Mouse (Mus musculus) midbrain, postnatal 0 days (tissue): ENCODE data around the gene Krtap11-1. TPM values are rescaled to one million over a fixed set of nuclear protein-coding genes. Genes with fewer than 3 reads are reported as not detected.

ENCODE experiments used
- ATAC-seq: fragments of 200-750 bp; cut with Nextera tagmentation; 2 replicates; pipeline ENCODE4 v1.8.0; 2017; ENCODE audit warnings: moderate number of reproducible peaks, mild to moderate bottlenecking, moderate TSS enrichment, moderate library complexity; ENCODE audit not compliant: low FRiP score
- DNase-seq: peaks from one replicate; pipeline ENCODE4 v3.0.0-alpha.2; 2015; ENCODE audit warnings: low spot score
- H3K27ac ChIP-seq: fragments of 300-500 bp; sonication (generic); 2 replicates; pipeline ENCODE4 v1.5.1; 2014; ENCODE audit warnings: low read depth, mild to moderate bottlenecking, low read length, mixed read lengths
- H3K27me3 ChIP-seq: fragments of 300-500 bp; sonication (generic); 2 replicates; pipeline ENCODE4 v1.6.1; 2014; ENCODE audit warnings: low read length, control low read depth, mixed read lengths; ENCODE audit not compliant: insufficient read depth
- H3K36me3 ChIP-seq: fragments of 300-500 bp; sonication (generic); 2 replicates; pipeline ENCODE4 v1.6.1; 2014; ENCODE audit warnings: low read length, control low read depth, mixed read lengths; ENCODE audit not compliant: insufficient read depth
- H3K4me1 ChIP-seq: fragments of 300-500 bp; sonication (generic); 2 replicates; pipeline ENCODE4 v1.6.1; 2014; ENCODE audit warnings: mild to moderate bottlenecking, control low read depth, antibody characterized with exemption, low read length, mixed read lengths; ENCODE audit not compliant: insufficient read depth
- H3K4me2 ChIP-seq: fragments of 300-500 bp; sonication (generic); 2 replicates; pipeline ENCODE4 v1.6.1; 2014; ENCODE audit warnings: low read depth, mild to moderate bottlenecking, low read length, mixed read lengths; ENCODE audit not compliant: poor library complexity, severe bottlenecking
- H3K4me3 ChIP-seq: fragments of 300-500 bp; sonication (generic); 2 replicates; pipeline ENCODE4 v1.5.1; 2014; ENCODE audit warnings: low read depth, mild to moderate bottlenecking, low read length, moderate library complexity
- H3K9ac ChIP-seq: fragments of 300-500 bp; sonication (generic); replicated peaks from 2 replicates; pipeline ENCODE4 v1.6.1; 2014; ENCODE audit warnings: mild to moderate bottlenecking, low read length, moderate library complexity, mixed read lengths; ENCODE audit not compliant: poor library complexity, severe bottlenecking
- H3K9me3 ChIP-seq: fragments of 300-500 bp; sonication (generic); 2 replicates; pipeline ENCODE4 v1.6.1; 2016; ENCODE audit warnings: low read length, control low read depth
- CTCF ChIP-seq: IDR thresholded peaks from 2 replicates; pipeline ENCODE4 v1.5.1; 2016; ENCODE audit warnings: antibody characterized with exemption, mild to moderate bottlenecking
- WGBS: fragments of 180-500 bp; shearing (Covaris S2); extraction: QIAGEN DNeasy Blood & Tissue Kit; methylation state at CpG from one replicate; pipeline ENCODE4 v1.1.7; 2014; 5-methylcytosine and 5-hydroxymethylcytosine counted together
- polyA plus RNA-seq: library from polyadenylated mRNA; unstranded; fragments of >200 nt; fragmentation: Nextera tagmentation; extraction: Ambion mirVana; gene quantifications from 2 replicates; pipeline ENCODE4 v1.2.1, GENCODE M21; 2015
- total RNA-seq: library from RNA; depleted of rRNA; stranded (reverse); fragments of >200 nt; gene quantifications from 2 replicates; pipeline ENCODE4 v1.2.3, GENCODE M21; 2014; rRNA removed

Krtap11-1 gene
- total RNA-seq (not detected in 2 replicates), polyA plus RNA-seq (not detected in 2 replicates)

- ATAC-seq (no peak), DNase-seq (no peak)
- Histone ChIP-seq H3K9ac (no peak within 1 kb of the TSS), H3K36me3 (no peaks in the 10 kb centered on the region), H3K4me3 (no peak within 1 kb of the TSS), H3K27me3 (no peaks in the 10 kb centered on the region), H3K27ac (no peak within 1 kb of the TSS), H3K4me2 (no peak within 1 kb of the TSS), H3K9me3 (no peaks in the 10 kb centered on the region), H3K4me1 (no peaks in the 10 kb centered on the region)
- WGBS = 96% methylated on average over 5 of the region's 5 CpGs
- no peak for TF ChIP-seq CTCF
These were observed at the start of gene Krtap11-1 for GRCm38 (mm10) chr16:89571083-89571482. Gene Krtap11-1, minus strand, starts transcription at chr16:89571183.

GRCm38 (mm10) chr16:89618190-89618589, 47.2 kb upstream of the Krtap11-1 start:
- WGBS = 93% methylated on average over 7 of the region's 7 CpGs
- Histone ChIP-seq H3K27me3 (no peaks in the 10 kb centered on the region), H3K36me3 (no peaks in the 10 kb centered on the region), H3K9ac (no peak overlapping the region), H3K4me1 (no peaks in the 10 kb centered on the region), H3K27ac (no peak overlapping the region), H3K9me3 (no peaks in the 10 kb centered on the region), H3K4me2 (no peak overlapping the region), H3K4me3 (no peak overlapping the region)
- ATAC-seq = no peak
- no peak for TF ChIP-seq CTCF
- no peak for DNase-seq

- 71% methylated on average over 3 of the region's 3 CpGs for WGBS
- no peak for TF ChIP-seq CTCF
- H3K27ac ChIP-seq = no peak overlapping the region
These were observed 46.3 kb upstream of the Krtap11-1 start for GRCm38 (mm10) chr16:89617251-89617650.

GRCm38 (mm10) chr16:89613726-89614125, 42.7 kb upstream of the Krtap11-1 start:
- no peaks in the 10 kb centered on the region for H3K36me3 ChIP-seq
- no peak for TF ChIP-seq CTCF
- WGBS = 64% methylated on average over 12 of the region's 12 CpGs
- no peaks in the 10 kb centered on the region for H3K4me1 ChIP-seq
- no peaks in the 10 kb centered on the region for H3K9me3 ChIP-seq
- H3K4me2 ChIP-seq = no peak overlapping the region
- ATAC-seq (no peak), DNase-seq (peak; percentile 55)
- H3K27me3 ChIP-seq = no peaks in the 10 kb centered on the region
- H3K9ac ChIP-seq = no peak overlapping the region
- no peak overlapping the region for H3K4me3 ChIP-seq
- H3K27ac ChIP-seq = no peak overlapping the region

More at GRCm38 (mm10) chr16:89617251-89617650, 46.3 kb upstream of the Krtap11-1 start:
- no peak overlapping the region for H3K4me2 ChIP-seq
- ATAC-seq = no peak
- no peak overlapping the region for H3K9ac ChIP-seq
- H3K4me3 ChIP-seq = no peak overlapping the region
- no peaks in the 10 kb centered on the region for H3K9me3 ChIP-seq
- no peaks in the 10 kb centered on the region for H3K27me3 ChIP-seq
- no peaks in the 10 kb centered on the region for H3K4me1 ChIP-seq
- DNase-seq = no peak
- H3K36me3 ChIP-seq = no peaks in the 10 kb centered on the region

- Histone ChIP-seq H3K9ac (no peak overlapping the region), H3K9me3 (no peaks in the 10 kb centered on the region), H3K27me3 (no peaks in the 10 kb centered on the region), H3K4me2 (no peak overlapping the region), H3K27ac (no peak overlapping the region), H3K4me3 (no peak overlapping the region), H3K36me3 (no peaks in the 10 kb centered on the region), H3K4me1 (no peaks in the 10 kb centered on the region)
- WGBS = 82% methylated on average over 4 of the region's 4 CpGs
- DNase-seq (no peak), ATAC-seq (no peak)
- TF ChIP-seq CTCF = no peak
These were observed 37.8 kb upstream of the Krtap11-1 start for GRCm38 (mm10) chr16:89608791-89609185.

- WGBS = 93% methylated on average over 12 of the region's 12 CpGs
- no peak for TF ChIP-seq CTCF
- no peaks in the 10 kb centered on the region for H3K27me3 ChIP-seq
- H3K9me3 ChIP-seq = no peaks in the 10 kb centered on the region
- peak; percentile 22 for DNase-seq
- H3K36me3 ChIP-seq = no peaks in the 10 kb centered on the region
- no peak overlapping the region for H3K27ac ChIP-seq
- no peak overlapping the region for H3K4me3 ChIP-seq
- H3K4me2 ChIP-seq = no peak overlapping the region
- no peak overlapping the region for H3K9ac ChIP-seq
- no peaks in the 10 kb centered on the region for H3K4me1 ChIP-seq
- no peak for ATAC-seq
These were observed 37.3 kb upstream of the Krtap11-1 start for GRCm38 (mm10) chr16:89608161-89608790.
